Mouse (Mus musculus) CH12.LX (cell line): ENCODE results near the gene Tsen2. TPM values are rescaled to one million over a fixed set of nuclear protein-coding genes. Genes with fewer than 3 reads are reported as not detected.

ENCODE experiments used
- DNase-seq: peaks from one replicate; pipeline ENCODE4 v3.0.0-alpha.2; 2013; ENCODE audit errors: extremely low read depth
- H3K27ac ChIP-seq: 2 replicates; pipeline ENCODE4 v1.5.1; 2012; ENCODE audit warnings: low read depth, mild to moderate bottlenecking, control low read depth, moderate library complexity; ENCODE audit not compliant: insufficient read depth
- H3K27me3 ChIP-seq: replicated peaks from 2 replicates; pipeline ENCODE3; 2012; ENCODE audit warnings: inconsistent platforms
- H3K36me3 ChIP-seq, 2 experiments: replicated peaks in 1 of 2; 2 replicates each; pipeline versions ENCODE3 to v1.6.1; 2012; ENCODE audit warnings: inconsistent platforms in 1 of 2, low read length in 1 of 2, mild to moderate bottlenecking in 1 of 2, mixed read lengths in 1 of 2, moderate library complexity in 1 of 2; ENCODE audit not compliant: control insufficient read depth in 1 of 2, insufficient read depth in 1 of 2
- H3K4me1 ChIP-seq, 2 experiments: 2 replicates each; pipeline ENCODE4 v1.6.1; 2012; ENCODE audit warnings: inconsistent platforms in 1 of 2, moderate library complexity in 1 of 2; ENCODE audit not compliant: insufficient read depth in 2 of 2, control insufficient read depth in 1 of 2
- H3K4me2 ChIP-seq: 2 replicates; pipeline ENCODE4 v1.6.1; 2012; ENCODE audit warnings: low read depth, mild to moderate bottlenecking, control low read depth; ENCODE audit not compliant: poor library complexity, insufficient read depth, severe bottlenecking
- H3K4me3 ChIP-seq, 3 experiments: fragments of 150-350 bp in 1 of 3; sonication (generic) in 1 of 3; replicated peaks in 1 of 3; 2 replicates each; pipeline versions ENCODE3 to v1.5.1; 2011 to 2012; ENCODE audit warnings: low read depth in 2 of 3, low read length in 2 of 3, mild to moderate bottlenecking in 2 of 3, moderate library complexity in 2 of 3, control low read depth in 1 of 3, improper control_type of control experiment in 1 of 3, inconsistent platforms in 1 of 3, mixed read lengths in 1 of 3; ENCODE audit not compliant: poor library complexity in 1 of 3
- H3K79me2 ChIP-seq: replicated peaks from 2 replicates; pipeline ENCODE4 v1.6.1; 2012; ENCODE audit warnings: mild to moderate bottlenecking, moderate library complexity; ENCODE audit not compliant: control insufficient read depth, poor library complexity, insufficient read depth, severe bottlenecking; ENCODE audit errors: extremely low read depth
- H3K9ac ChIP-seq: 2 replicates; pipeline ENCODE4 v1.6.1; 2012; ENCODE audit warnings: low read depth, mild to moderate bottlenecking, control low read depth, moderate library complexity; ENCODE audit not compliant: insufficient read depth
- H3K9me3 ChIP-seq: replicated peaks from 2 replicates; pipeline ENCODE3; 2012; ENCODE audit warnings: low read length, inconsistent platforms, mixed read lengths
- BHLHE40 ChIP-seq: IDR thresholded peaks from 2 replicates; pipeline ENCODE4 v1.6.1; 2011; ENCODE audit warnings: mild to moderate bottlenecking, low read depth, low read length, improper control_type of control experiment
- ELF1 ChIP-seq: IDR thresholded peaks from 2 replicates; pipeline ENCODE4 v1.6.1; 2014; ENCODE audit warnings: low read depth, mild to moderate bottlenecking, inconsistent platforms, low read length, improper control_type of control experiment
- ETS1 ChIP-seq: conservative IDR thresholded peaks from 2 replicates; pipeline ENCODE4 v1.6.1; 2012; ENCODE audit warnings: low read depth, mild to moderate bottlenecking, inconsistent platforms, low read length, improper control_type of control experiment, moderate library complexity
- IRF4 ChIP-seq: IDR thresholded peaks from 2 replicates; pipeline ENCODE4 v1.6.1; 2014; ENCODE audit warnings: low read depth, mild to moderate bottlenecking, inconsistent platforms, low read length, improper control_type of control experiment
- JUN ChIP-seq: IDR thresholded peaks from 2 replicates; pipeline ENCODE4 v1.6.1; 2011; ENCODE audit warnings: low read depth, mild to moderate bottlenecking, low read length, improper control_type of control experiment, moderate library complexity; ENCODE audit not compliant: insufficient read depth
- KAT2A ChIP-seq: IDR thresholded peaks from 2 replicates; pipeline ENCODE4 v1.6.1; 2012; ENCODE audit warnings: low read length, improper control_type of control experiment, inconsistent platforms; ENCODE audit not compliant: insufficient replicate concordance
- MAX ChIP-seq: IDR thresholded peaks from 2 replicates; pipeline ENCODE4 v1.6.1; 2011; ENCODE audit warnings: low read length, improper control_type of control experiment
- MAZ ChIP-seq: IDR thresholded peaks from 2 replicates; pipeline ENCODE4 v1.6.1; 2012; ENCODE audit warnings: low read depth, mild to moderate bottlenecking, inconsistent platforms, low read length, improper control_type of control experiment, moderate library complexity
- MEF2A ChIP-seq: IDR thresholded peaks from 2 replicates; pipeline ENCODE4 v1.6.1; 2014; ENCODE audit warnings: low read depth, mild to moderate bottlenecking, inconsistent platforms, low read length, improper control_type of control experiment, borderline replicate concordance
- MYC ChIP-seq: IDR thresholded peaks from 2 replicates; pipeline ENCODE4 v1.6.1; 2011; ENCODE audit warnings: low read depth, mild to moderate bottlenecking, improper control_type of control experiment, low read length
- PAX5 ChIP-seq: IDR thresholded peaks from 2 replicates; pipeline ENCODE4 v1.6.1; 2012; ENCODE audit warnings: low read length, inconsistent platforms, mixed read lengths
- POLR2AphosphoS2 ChIP-seq: IDR thresholded peaks from 2 replicates; pipeline ENCODE4 v1.6.1; 2011; ENCODE audit warnings: low read depth, low read length, improper control_type of control experiment
- SIN3A ChIP-seq: IDR thresholded peaks from 2 replicates; pipeline ENCODE4 v1.6.1; 2012; ENCODE audit warnings: low read length, improper control_type of control experiment, inconsistent platforms
- TBP ChIP-seq: conservative IDR thresholded peaks from 2 replicates; pipeline ENCODE4 v1.6.1; 2011; ENCODE audit warnings: low read depth, low read length, improper control_type of control experiment
- TCF12 ChIP-seq: IDR thresholded peaks from 2 replicates; pipeline ENCODE4 v1.6.1; 2014; ENCODE audit warnings: low read depth, mild to moderate bottlenecking, inconsistent platforms, low read length, improper control_type of control experiment
- ZMIZ1 ChIP-seq: IDR thresholded peaks from 2 replicates; pipeline ENCODE4 v1.6.1; 2012; ENCODE audit warnings: low read depth, mild to moderate bottlenecking, inconsistent platforms, low read length, improper control_type of control experiment
- ZNF384 ChIP-seq: IDR thresholded peaks from 2 replicates; pipeline ENCODE4 v1.6.1; 2012; ENCODE audit warnings: low read depth, low read length, improper control_type of control experiment, inconsistent platforms
- dilution Hi-C: fragments of 300-500 bp; cut with MboI; formaldehyde crosslinking; loops from 2 replicates; pipeline ENCODE4 v1.14.3; 2020; ENCODE audit warnings: low sequenced_read_pairs; ENCODE audit not compliant: extremely low pct_unique_long_range_greater_than_20kb, extremely low pct_ligation_motif_present
- in situ Hi-C: fragments of 300-500 bp; cut with MboI; formaldehyde crosslinking; loops from 3 replicates; pipeline ENCODE4 v1.14.3; 2019; ENCODE audit warnings: low sequenced_read_pairs, low pct_ligation_motif_present, low pct_unique_long_range_greater_than_20kb, mixed read lengths
- polyA plus RNA-seq: library from polyadenylated mRNA; unstranded; fragments of >175 nt; gene quantifications from 2 replicates; pipeline ENCODE4 v1.2.1, GENCODE M21; 2012; ENCODE audit warnings: low read depth; ENCODE audit not compliant: insufficient read length
- total RNA-seq, 2 experiments: library from RNA; depleted of rRNA; stranded (reverse); fragments of 300-350 nt in 1 of 2; fragments of >200 nt in 1 of 2; gene quantifications; 2 replicates each; pipeline ENCODE4 v1.2.3; 2012 to 2014

Tsen2 gene
- total and polyA plus RNA-seq, 3 experiments, result 17.2 to 30.1 (median 20.4) TPM

DNA sequence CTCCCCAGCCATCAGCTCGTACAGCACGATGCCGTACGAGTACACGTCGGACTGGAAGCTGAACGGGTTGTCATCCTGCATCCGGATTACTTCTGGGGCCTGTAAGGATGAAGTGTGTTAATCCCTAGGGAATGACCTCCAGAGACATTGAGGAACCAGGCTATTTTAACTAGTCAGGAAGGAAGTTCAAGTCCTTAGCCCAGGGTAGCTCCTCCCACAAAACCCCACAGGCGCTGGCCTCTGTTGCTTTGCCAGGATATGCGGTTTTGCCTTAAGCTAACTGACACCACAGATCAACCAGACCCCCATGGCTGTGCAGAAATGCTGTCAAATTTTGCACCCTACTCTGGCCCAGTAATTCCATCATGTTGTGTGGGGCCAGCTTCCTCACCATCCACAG, 75.4 kb downstream of the Tsen2 start:
- no peak for DNase-seq
- no peak for TF ChIP-seq ZNF384
- TF ChIP-seq MEF2A, result no peak
- TF ChIP-seq ETS1, result no peak
- TF ChIP-seq SIN3A, result no peak
- no peak for TF ChIP-seq BHLHE40
- no peak for TF ChIP-seq IRF4
- TF ChIP-seq JUN, result no peak
- TF ChIP-seq KAT2A, result no peak
- no peak for TF ChIP-seq TCF12
- TF ChIP-seq TBP, result no peak
- no peak for TF ChIP-seq MAZ
- TF ChIP-seq ELF1, result no peak
- TF ChIP-seq MYC, result no peak
- TF ChIP-seq ZMIZ1, result no peak
- TF ChIP-seq MAX, result no peak
- no peak for TF ChIP-seq PAX5
- H3K79me2 ChIP-seq, result no peaks in the 10 kb centered on the region
- no peaks in the 10 kb centered on the region for H3K4me1 ChIP-seq
- in situ Hi-C loops (no loop called here), dilution Hi-C loops (no loop called here)
- no peak overlapping the region for H3K27ac ChIP-seq
- H3K9ac ChIP-seq, result no peak overlapping the region
- no peak overlapping the region for H3K4me3 ChIP-seq
- H3K4me2 ChIP-seq, result no peak overlapping the region
- H3K9me3 ChIP-seq, result no peaks in the 10 kb centered on the region
- H3K36me3 ChIP-seq, result peaks cover 78 to 97% of the 10 kb centered on the region in 2 experiments
- no peaks in the 10 kb centered on the region for H3K27me3 ChIP-seq

DNA sequence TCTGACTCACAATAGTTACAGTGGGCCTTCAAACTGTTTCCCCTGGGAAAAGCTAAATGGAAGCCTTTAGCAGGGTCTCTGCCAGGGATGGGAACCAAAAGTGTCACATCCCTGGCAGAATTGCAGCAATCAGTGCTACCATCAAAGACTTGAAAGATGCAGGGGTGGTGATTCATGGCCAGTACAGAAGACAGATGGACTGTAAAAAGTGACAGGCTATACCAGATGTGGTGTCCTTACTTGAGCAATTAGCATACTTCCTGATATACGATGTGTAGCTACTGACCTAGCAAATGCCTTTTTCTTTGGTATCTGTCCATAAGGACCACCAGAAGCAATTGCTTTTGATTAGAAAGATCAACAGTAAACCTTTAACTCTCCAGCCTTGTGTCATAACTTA, 76.5 kb downstream of the Tsen2 start:
- no peak overlapping the region for H3K27ac ChIP-seq
- TF ChIP-seq ELF1 (no peak), POLR2AphosphoS2 (no peak)
- H3K9ac ChIP-seq, result no peak overlapping the region
- DNase-seq, result no peak
- H3K79me2 ChIP-seq, result no peaks in the 10 kb centered on the region
- no peak overlapping the region for H3K4me3 ChIP-seq
- H3K27me3 ChIP-seq, result no peaks in the 10 kb centered on the region
- no peaks in the 10 kb centered on the region for H3K4me1 ChIP-seq
- H3K4me2 ChIP-seq, result no peak overlapping the region
- dilution Hi-C loops, result no loop called here
- peaks cover 83 to 100% of the 10 kb centered on the region in 2 experiments for H3K36me3 ChIP-seq
- no peaks in the 10 kb centered on the region for H3K9me3 ChIP-seq
- in situ Hi-C loops, result no loop called here
